Mouse (Mus musculus): ENCODE results near the gene Sik2. TPM values are rescaled to one million over a fixed set of nuclear protein-coding genes. Genes with fewer than 3 reads are reported as not detected.

Sik2 gene
- 18.2 and 18.7 TPM in 2 replicates for polyA plus RNA-seq (2016; fragmentation: Nextera tagmentation; extraction: Ambion mirVana)

DNA sequence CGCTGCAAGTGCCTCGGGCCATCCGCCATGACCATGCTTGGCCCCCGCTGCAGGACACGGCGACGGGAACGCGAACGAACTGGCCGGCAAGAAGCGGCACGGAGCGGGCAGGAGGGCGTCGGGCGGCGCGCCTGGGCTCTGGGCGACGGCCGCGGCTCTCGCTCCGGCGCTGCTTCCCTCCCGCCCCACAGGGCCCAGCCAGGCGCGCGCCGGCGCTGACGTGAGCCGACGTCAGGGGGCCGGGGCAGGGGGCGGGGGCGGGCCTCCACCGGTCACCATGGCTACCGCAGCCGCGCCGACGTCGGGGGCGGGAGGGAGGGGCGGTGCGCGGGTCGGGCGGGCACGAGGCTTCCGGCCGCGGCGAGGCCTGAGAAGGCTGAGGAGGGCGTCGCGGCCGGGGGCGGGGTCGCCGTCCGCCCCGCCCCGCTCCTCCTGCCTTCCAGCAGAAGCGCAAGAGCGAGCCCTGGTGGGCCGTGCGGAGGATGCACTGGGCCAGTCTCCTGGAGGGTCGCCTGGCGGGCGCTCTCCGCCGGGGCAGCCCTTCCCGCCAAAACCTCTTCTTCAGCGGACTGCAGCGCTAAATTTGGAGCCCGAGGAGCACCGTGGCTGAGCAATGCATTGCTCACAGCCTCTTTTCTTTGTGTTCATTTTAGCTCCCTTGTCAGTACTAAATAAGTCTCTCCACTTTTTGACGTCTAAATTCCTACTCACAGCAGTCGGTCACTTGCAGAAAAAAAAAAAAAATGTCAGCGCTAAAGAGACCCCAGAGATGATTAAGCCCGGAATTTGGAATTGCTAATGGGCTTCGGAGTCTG is at the start of gene Sik2:
Sik2 (minus strand) TSS at position 233 of the 815 bp plus-strand sequence.
- Histone ChIP-seq H3K4me3 (peak within 1 kb of the TSS; percentile 83), H3K9ac (peak within 1 kb of the TSS; percentile 82), H3K4me2 (peak within 1 kb of the TSS; percentile 90), H3K36me3 (no peaks in the 10 kb centered on the region), H3K27me3 (replicated peaks) (no peaks in the 10 kb centered on the region), H3K4me1 (replicated peaks) (no peaks in the 10 kb centered on the region; the same call in 1 of the 2 replicates), H3K9me3 (replicated peaks) (no peaks in the 10 kb centered on the region), H3K27ac (ENCODE audit: poor library complexity, severe bottlenecking) (peak within 1 kb of the TSS; percentile 86)
- peak; percentile 97 for ATAC-seq (ENCODE audit: insufficient number of reproducible peaks, low FRiP score)
- WGBS = under 1% methylated on average over 64 of the region's 85 CpGs

- H3K36me3 ChIP-seq = 0 out of 2 replicates have a peak, but pooled peaks cover 1% of the 10 kb centered on the region
- no peaks in the 10 kb centered on the region for H3K27me3 ChIP-seq (replicated peaks)
- H3K27ac ChIP-seq (ENCODE audit: poor library complexity, severe bottlenecking) = no peak overlapping the region
- no peak overlapping the region for H3K4me2 ChIP-seq
- whole genome bisulfite sequencing = 60% methylated on average over 3 of the region's 3 CpGs
- no peak for ATAC-seq (ENCODE audit: insufficient number of reproducible peaks, low FRiP score)
- no peak overlapping the region for H3K4me3 ChIP-seq
- no peaks in the 10 kb centered on the region for H3K9me3 ChIP-seq (replicated peaks)
- peaks cover 7% of the 10 kb centered on the region for H3K4me1 ChIP-seq (replicated peaks)
- H3K9ac ChIP-seq = no peak overlapping the region
Observed at GRCm38 (mm10) chr9:51056360-51057324, 47.8 kb upstream of the Sik2 start.

GRCm38 (mm10) chr9:51052180-51052579 is 43.3 kb upstream of the Sik2 start:
- Histone ChIP-seq H3K27ac (ENCODE audit: poor library complexity, severe bottlenecking) (no peak overlapping the region), H3K4me1 (replicated peaks) (peaks cover 6% of the 10 kb centered on the region), H3K9me3 (replicated peaks) (no peaks in the 10 kb centered on the region), H3K36me3 (no peaks in the 10 kb centered on the region), H3K9ac (no peak overlapping the region), H3K27me3 (replicated peaks) (no peaks in the 10 kb centered on the region), H3K4me2 (no peak overlapping the region), H3K4me3 (no peak overlapping the region)
- no peak for ATAC-seq (ENCODE audit: insufficient number of reproducible peaks, low FRiP score)
- 33% methylated on average over 3 of the region's 3 CpGs for WGBS

DNA sequence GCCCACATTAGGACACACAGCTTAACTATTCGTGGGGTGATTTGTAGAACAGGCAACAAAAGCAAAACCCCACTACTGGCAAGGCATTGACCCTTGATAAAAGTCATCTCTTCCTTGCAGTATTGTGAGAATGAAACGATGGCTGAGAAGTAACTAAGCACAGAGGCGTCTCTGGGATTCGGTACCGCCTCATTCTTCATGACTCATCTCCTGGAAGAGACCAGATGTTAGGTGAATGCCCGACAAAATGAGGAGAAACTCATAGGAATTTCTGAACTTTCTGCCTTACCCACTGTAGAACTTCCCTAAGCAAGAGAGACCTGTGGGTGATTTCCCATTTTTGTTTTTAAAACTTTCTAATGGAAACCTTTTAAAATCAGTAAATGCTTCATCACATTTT is 33.3 kb upstream of the Sik2 start:
- Histone ChIP-seq H3K9ac (no peak overlapping the region), H3K36me3 (no peaks in the 10 kb centered on the region), H3K27ac (ENCODE audit: poor library complexity, severe bottlenecking) (no peak overlapping the region), H3K4me3 (no peak overlapping the region), H3K27me3 (replicated peaks) (no peaks in the 10 kb centered on the region), H3K4me1 (replicated peaks) (no peaks in the 10 kb centered on the region), H3K9me3 (replicated peaks) (no peaks in the 10 kb centered on the region), H3K4me2 (no peak overlapping the region)
- 71% methylated on average over 6 of the region's 6 CpGs for WGBS
- no peak for ATAC-seq (ENCODE audit: insufficient number of reproducible peaks, low FRiP score)

- Histone ChIP-seq H3K9ac (no peak overlapping the region), H3K4me1 (replicated peaks) (no peaks in the 10 kb centered on the region), H3K27me3 (replicated peaks) (no peaks in the 10 kb centered on the region), H3K27ac (ENCODE audit: poor library complexity, severe bottlenecking) (no peak overlapping the region), H3K4me3 (no peak overlapping the region), H3K36me3 (no peaks in the 10 kb centered on the region), H3K4me2 (no peak overlapping the region), H3K9me3 (replicated peaks) (no peaks in the 10 kb centered on the region)
- 86% methylated on average over 7 of the region's 7 CpGs for whole genome bisulfite sequencing
- ATAC-seq (ENCODE audit: insufficient number of reproducible peaks, low FRiP score) = no peak
Observed at GRCm38 (mm10) chr9:51041491-51041980, 32.7 kb upstream of the Sik2 start.

DNA sequence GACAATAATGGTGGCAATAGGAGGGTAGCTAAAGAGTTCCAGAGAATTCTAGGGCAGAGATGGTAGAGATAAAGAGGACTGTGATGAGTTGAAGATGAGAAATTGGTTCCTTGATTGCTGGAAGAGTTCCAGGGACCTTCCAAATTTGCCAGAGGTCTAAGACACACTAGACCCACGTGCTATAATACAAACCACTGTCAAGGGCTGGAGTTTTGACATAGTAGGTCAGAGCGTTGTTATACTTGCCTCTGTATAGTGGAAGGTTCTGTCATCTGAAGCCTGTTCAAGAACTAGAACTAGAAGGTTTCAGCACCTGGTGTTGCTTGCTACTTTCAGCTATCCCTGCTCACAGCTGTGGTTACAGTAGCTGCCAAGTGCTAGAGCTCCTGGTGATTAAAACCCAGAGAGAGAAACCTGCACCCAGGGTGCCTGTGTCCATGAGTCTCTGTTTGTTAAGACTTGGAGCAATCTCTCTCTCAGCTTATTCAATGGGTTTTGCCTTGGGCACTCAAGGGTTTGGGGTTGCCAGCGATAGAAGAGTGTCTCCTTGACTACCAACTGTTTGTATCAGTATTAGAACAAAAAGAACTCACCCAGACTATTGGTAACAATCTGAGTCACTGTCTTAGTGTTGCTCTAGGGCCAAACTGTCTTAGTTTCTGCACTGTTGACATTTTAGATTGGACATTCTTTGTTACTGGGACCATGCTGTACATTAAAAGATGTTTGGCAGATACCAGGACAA is 24.1 kb upstream of the Sik2 start:
- H3K27ac ChIP-seq (ENCODE audit: poor library complexity, severe bottlenecking) = no peak overlapping the region
- WGBS = 79% methylated on average over 3 of the region's 3 CpGs
- H3K27me3 ChIP-seq (replicated peaks) = no peaks in the 10 kb centered on the region
- no peak overlapping the region for H3K4me3 ChIP-seq
- peaks cover 5% of the 10 kb centered on the region; the same call in 1 of the 2 replicates for H3K4me1 ChIP-seq (replicated peaks)
- no peak overlapping the region for H3K9ac ChIP-seq
- ATAC-seq (ENCODE audit: insufficient number of reproducible peaks, low FRiP score) = no peak
- no peak overlapping the region for H3K4me2 ChIP-seq
- H3K9me3 ChIP-seq (replicated peaks) = no peaks in the 10 kb centered on the region
- H3K36me3 ChIP-seq = no peaks in the 10 kb centered on the region

DNA sequence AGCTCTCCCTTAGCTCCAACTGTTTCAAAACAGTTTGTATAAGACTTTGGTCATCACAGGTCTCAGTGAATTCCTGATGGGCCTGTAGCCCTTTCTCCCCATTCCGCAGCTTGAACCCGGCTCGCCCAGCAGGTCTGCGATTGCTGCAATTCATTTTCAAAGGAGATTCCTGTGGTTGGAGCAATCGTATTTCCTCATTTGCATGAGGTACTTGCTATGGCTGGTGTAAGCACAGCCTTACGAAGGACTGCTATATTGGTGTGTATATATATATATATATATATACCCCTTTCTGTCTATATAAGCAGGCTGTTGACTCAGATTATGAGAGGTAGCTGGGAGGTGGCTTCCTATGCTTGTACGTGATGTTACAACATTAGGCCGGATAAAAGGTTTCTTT is 23.4 kb upstream of the Sik2 start:
- no peak overlapping the region for H3K4me3 ChIP-seq
- no peak overlapping the region for H3K9ac ChIP-seq
- WGBS = 69% methylated on average over 8 of the region's 8 CpGs
- H3K4me1 ChIP-seq (replicated peaks) = peaks cover 5% of the 10 kb centered on the region; the same call in 1 of the 2 replicates
- no peak for ATAC-seq (ENCODE audit: insufficient number of reproducible peaks, low FRiP score)
- no peak overlapping the region for H3K4me2 ChIP-seq
- H3K9me3 ChIP-seq (replicated peaks) = no peaks in the 10 kb centered on the region
- H3K36me3 ChIP-seq = no peaks in the 10 kb centered on the region
- H3K27ac ChIP-seq (ENCODE audit: poor library complexity, severe bottlenecking) = no peak overlapping the region
- H3K27me3 ChIP-seq (replicated peaks) = no peaks in the 10 kb centered on the region

- Histone ChIP-seq H3K27me3 (replicated peaks) (no peaks in the 10 kb centered on the region), H3K36me3 (no peaks in the 10 kb centered on the region), H3K4me2 (no peak overlapping the region), H3K27ac (ENCODE audit: poor library complexity, severe bottlenecking) (no peak overlapping the region), H3K9ac (no peak overlapping the region), H3K4me1 (replicated peaks) (peaks cover 5% of the 10 kb centered on the region; the same call in 1 of the 2 replicates), H3K9me3 (replicated peaks) (no peaks in the 10 kb centered on the region), H3K4me3 (no peak overlapping the region)
- 40% methylated on average over 6 of the region's 6 CpGs for WGBS
- ATAC-seq (ENCODE audit: insufficient number of reproducible peaks, low FRiP score) = no peak
Observed at GRCm38 (mm10) chr9:51031603-51032002, 22.7 kb upstream of the Sik2 start.

- H3K9me3 ChIP-seq (replicated peaks) = no peaks in the 10 kb centered on the region
- no peaks in the 10 kb centered on the region for H3K27me3 ChIP-seq (replicated peaks)
- H3K9ac ChIP-seq = no peak overlapping the region
- 51% methylated on average over 1 of the region's 1 CpGs for WGBS
- no peaks in the 10 kb centered on the region for H3K36me3 ChIP-seq
- no peaks in the 10 kb centered on the region for H3K4me1 ChIP-seq (replicated peaks)
- H3K27ac ChIP-seq (ENCODE audit: poor library complexity, severe bottlenecking) = no peak overlapping the region
- H3K4me3 ChIP-seq = no peak overlapping the region
- H3K4me2 ChIP-seq = no peak overlapping the region
- ATAC-seq (ENCODE audit: insufficient number of reproducible peaks, low FRiP score) = no peak
Observed at GRCm38 (mm10) chr9:51030147-51030546, 21.3 kb upstream of the Sik2 start.

DNA sequence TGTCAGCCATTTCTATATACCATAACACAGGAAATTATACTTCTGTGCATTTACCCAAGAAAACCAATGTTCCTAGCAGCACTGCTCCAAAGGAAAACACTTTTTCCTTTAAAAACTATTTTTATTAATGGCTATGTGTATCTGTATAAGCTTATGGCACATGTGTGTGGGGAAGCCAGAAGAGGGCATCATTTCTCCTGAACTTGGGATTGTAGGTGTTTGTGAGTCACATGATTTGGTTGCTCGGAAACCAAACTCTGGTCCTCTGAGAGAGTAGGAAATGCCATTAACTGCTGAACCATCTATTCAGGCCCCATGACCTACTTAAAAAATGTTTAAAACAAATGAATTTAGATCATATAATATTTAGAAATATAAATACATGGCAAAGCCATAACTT is 18.1 kb upstream of the Sik2 start:
- Histone ChIP-seq H3K27ac (ENCODE audit: poor library complexity, severe bottlenecking) (no peak overlapping the region), H3K9ac (no peak overlapping the region), H3K9me3 (replicated peaks) (no peaks in the 10 kb centered on the region), H3K4me1 (replicated peaks) (no peaks in the 10 kb centered on the region), H3K4me3 (no peak overlapping the region), H3K27me3 (replicated peaks) (no peaks in the 10 kb centered on the region), H3K36me3 (no peaks in the 10 kb centered on the region), H3K4me2 (no peak overlapping the region)
- no peak for ATAC-seq (ENCODE audit: insufficient number of reproducible peaks, low FRiP score)
- 66% methylated on average over 1 of the region's 1 CpGs for WGBS
